Mouse (Mus musculus) gastrocnemius, postnatal 25 days (tissue): ENCODE results near the gene Gm13288. TPM values are rescaled to one million over a fixed set of nuclear protein-coding genes. Genes with fewer than 3 reads are reported as not detected.
A peak's percentile ranks its signal among the peaks of the same experiment; 100 is the strongest.
"Not testable (repeated sequence)": the region's sequence is repeated elsewhere in the genome, so short reads cannot be mapped to it uniquely, and the experiment has no call there.

ENCODE experiments used
- DNase-seq: peaks from one replicate; pipeline ENCODE4 v3.0.0; 2022
- long read RNA-seq, 2 experiments: library from polyadenylated mRNA; stranded (forward); transcript quantifications; one replicate each; pipeline ENCODE4 v2.0.0; 2021
- total RNA-seq, 2 experiments: library from RNA; stranded (reverse); gene quantifications; 1 replicate in 1 of 2; 2 replicates in 1 of 2; pipeline ENCODE4 v1.2.3; 2021

Gene Gm13288
- total RNA-seq, result not detected
- long read RNA-seq, experiment 1, result 0 reads
- long read RNA-seq, experiment 2, result 0 reads

DNA sequence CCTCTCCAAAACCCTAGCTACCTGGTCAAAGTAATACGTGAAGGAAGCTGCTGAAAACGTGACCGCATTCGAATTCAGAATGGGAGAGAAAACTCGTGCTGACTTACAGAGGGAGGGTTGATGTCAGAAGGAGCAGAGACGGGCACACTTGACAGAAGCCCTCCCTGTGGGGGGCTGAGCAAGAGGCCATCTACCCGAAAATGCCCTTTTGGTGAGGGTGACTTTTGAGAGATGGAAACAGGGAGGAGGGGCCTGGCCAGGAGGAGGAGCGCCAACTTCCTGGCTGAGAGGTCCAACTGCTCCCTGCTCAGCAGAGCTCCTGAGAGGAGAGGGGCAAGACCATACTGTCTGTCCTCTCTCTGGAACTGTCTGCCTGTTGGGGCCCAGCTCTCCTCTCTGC, at the start of gene Gm13288:
Gene Gm13288, plus strand, starts transcription at position 301 of the 400 bp plus-strand sequence.
- not testable (repeated sequence) for DNase-seq

DNA sequence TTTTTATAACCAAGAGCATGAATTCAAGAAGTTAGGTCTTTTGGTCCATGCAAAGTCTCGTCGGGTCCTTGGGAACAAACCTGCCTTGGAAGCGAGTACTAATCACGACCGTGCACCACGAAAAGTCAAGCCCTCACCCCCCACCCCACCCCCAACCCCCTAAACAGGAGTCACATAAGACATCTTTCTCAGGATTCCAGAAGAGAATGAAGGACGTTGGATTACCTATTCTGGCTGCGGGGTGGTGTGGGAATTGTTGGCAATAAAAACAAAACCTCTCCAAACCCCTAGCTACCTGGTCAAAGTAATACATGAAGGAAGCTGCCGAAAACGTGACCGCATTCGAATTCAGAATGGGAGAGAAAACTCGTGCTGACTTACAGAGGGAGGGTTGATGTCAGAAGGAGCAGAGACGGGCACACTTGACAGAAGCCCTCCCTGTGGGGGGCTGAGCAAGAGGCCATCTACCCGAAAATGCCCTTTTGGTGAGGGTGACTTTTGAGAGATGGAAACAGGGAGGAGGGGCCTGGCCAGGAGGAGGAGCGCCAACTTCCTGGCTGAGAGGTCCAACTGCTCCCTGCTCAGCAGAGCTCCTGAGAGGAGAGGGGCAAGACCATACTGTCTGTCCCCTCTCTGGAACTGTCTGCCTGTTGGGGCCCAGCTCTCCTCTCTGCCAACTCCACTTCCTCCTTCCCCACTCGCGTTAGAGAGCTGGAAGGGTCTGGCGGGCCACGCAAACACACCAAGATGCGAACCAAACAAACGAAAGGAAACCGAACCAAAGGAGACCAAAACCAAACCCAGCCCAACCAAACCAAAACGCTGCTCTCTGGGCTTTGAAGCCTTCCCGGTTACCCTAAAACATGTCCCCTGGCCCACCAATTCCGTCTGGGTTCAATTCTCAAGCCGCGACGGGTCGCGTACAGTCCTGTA, 48.5 kb upstream of the Gm13288 start:
- DNase-seq, result not testable (repeated sequence)

- peak; percentile 86 for DNase-seq
Observed at GRCm38 (mm10) chr4:88757628-88758031, 47.7 kb upstream of the Gm13288 start.

GRCm38 (mm10) chr4:88758751-88759150, 46.6 kb upstream of the Gm13288 start:
- DNase-seq, result not testable (repeated sequence)

DNA sequence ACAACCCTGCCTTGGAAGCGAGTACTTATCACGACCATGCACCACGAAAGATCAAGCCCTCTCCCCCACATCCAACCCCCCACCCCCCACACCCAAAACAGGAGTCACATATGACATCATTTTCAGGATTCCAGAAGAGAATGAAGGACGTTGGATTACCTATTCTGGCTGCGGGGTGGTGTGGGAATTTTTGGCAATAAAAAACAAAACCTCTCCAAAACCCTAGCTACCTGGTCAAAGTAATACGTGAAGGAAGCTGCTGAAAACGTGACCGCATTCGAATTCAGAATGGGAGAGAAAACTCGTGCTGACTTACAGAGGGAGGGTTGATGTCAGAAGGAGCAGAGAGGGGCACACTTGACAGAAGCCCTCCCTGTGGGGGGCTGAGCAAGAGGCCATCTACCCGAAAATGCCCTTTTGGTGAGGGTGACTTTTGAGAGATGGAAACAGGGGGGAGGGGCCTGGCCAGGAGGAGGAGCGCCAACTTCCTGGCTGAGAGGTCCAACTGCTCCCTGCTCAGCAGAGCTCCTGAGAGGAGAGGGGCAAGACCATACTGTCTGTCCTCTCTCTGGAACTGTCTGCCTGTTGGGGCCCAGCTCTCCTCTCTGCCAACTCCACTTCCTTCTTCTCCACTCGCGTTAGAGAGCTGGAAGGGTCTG, 45.6 kb upstream of the Gm13288 start, which contains the start of gene Gm13283:
Gene Gm13283, plus strand, starts transcription at position 510 of the 659 bp plus-strand sequence.
- DNase-seq, result peak; percentile 36

DNA sequence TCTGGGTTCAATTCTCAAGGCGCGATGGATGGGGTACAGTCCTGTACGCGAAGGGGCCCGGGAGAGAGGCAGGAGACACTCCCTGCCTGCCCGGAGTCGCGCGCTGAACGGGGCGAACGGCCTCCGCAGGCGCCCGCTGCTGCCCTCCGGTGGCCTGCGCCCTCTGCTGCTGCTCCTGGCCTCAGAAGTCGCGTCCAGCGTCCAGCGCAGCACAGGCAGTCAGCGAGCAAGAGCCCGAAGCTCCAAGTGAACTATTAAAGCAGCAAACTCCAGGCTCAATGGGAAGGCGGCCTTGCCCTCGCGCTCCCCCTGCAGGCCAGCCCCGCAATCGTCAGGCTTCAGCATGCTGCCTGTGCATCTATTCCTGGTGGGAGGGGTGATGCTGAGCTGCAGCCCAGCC, 44.9 kb upstream of the Gm13288 start:
- peak; percentile 79 for DNase-seq

DNA sequence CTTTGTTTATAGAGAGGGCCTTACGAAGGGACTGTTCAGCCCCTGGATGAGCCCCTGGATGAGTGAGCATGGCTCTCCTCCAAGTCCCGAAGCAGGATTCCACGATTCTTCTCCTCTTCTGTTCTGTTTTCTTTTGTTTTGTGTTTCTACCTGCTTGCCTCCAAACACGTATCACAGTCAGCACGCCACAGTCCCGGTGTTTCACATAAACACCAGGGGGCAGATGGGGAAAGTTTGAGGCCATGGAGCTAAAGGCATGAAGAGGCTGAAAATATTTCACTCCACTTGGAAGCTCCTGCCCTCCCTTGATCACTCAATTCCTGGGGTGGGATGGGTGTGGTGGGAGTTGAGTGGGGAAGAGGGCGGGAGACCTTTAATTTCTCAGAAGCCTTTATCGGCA, 43.6 kb upstream of the Gm13288 start:
- DNase-seq, result peak; percentile 66

GRCm38 (mm10) chr4:88762341-88762740, 43.0 kb upstream of the Gm13288 start:
- DNase-seq, result not testable (repeated sequence)

- peak; percentile 64 for DNase-seq
Observed at GRCm38 (mm10) chr4:88763384-88764018, 41.8 kb upstream of the Gm13288 start.

DNA sequence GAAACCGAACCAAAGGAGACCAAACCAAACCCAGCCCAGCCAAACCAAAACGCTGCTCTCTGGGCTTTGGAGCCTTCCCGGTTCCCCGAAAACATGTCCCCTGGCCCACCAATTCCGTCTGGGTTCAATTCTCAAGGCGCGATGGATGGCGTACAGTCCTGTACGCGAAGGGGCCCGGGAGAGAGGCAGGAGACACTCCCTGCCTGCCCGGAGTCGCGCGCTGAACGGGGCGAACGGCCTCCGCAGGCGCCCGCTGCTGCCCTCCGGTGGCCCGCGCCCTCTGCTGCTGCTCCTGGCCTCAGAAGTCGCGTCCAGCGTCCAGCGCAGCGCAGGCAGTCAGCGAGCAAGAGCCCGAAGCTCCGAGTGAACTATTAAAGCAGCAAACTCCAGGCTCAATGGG, 31.8 kb upstream of the Gm13288 start, which contains the start of gene Gm13290:
Gene Gm13290, plus strand, starts transcription at position 301 of the 400 bp plus-strand sequence.
- not testable (repeated sequence) for DNase-seq

GRCm38 (mm10) chr4:88776622-88777021, 28.7 kb upstream of the Gm13288 start, which contains the start of gene Gm13289:
TSS of gene Gm13289 (plus strand) at chr4:88776922.
- not testable (repeated sequence) for DNase-seq

DNA sequence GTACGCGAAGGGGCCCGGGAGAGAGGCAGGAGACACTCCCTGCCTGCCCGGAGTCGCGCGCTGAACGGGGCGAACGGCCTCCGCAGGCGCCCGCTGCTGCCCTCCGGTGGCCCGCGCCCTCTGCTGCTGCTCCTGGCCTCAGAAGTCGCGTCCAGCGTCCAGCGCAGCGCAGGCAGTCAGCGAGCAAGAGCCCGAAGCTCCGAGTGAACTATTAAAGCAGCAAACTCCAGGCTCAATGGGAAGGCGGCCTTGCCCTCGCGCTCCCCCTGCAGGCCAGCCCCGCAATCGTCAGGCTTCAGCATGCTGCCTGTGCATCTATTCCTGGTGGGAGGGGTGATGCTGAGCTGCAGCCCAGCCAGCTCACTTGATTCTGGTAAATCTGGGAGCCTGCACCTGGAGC, 25.8 kb upstream of the Gm13288 start, which contains the start of gene Gm13272:
Gene Gm13272, plus strand, starts transcription at position 301 of the 400 bp plus-strand sequence.
- DNase-seq, result not testable (repeated sequence)

- DNase-seq, result not testable (repeated sequence)
Observed at GRCm38 (mm10) chr4:88780320-88780719, 25.0 kb upstream of the Gm13288 start.

DNA sequence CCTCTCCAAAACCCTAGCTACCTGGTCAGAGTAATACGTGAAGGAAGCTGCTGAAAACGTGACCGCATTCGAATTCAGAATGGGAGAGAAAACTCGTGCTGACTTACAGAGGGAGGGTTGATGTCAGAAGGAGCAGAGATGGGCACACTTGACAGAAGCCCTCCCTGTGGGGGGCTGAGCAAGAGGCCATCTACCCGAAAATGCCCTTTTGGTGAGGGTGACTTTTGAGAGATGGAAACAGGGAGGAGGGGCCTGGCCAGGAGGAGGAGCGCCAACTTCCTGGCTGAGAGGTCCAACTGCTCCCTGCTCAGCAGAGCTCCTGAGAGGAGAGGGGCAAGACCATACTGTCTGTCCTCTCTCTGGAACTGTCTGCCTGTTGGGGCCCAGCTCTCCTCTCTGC, 23.5 kb upstream of the Gm13288 start, which contains the start of gene Ifnz:
Gene Ifnz, plus strand, starts transcription at position 301 of the 400 bp plus-strand sequence.
- not testable (repeated sequence) for DNase-seq

- not testable (repeated sequence) for DNase-seq
Observed at GRCm38 (mm10) chr4:88782335-88782734, 23.0 kb upstream of the Gm13288 start.

DNA sequence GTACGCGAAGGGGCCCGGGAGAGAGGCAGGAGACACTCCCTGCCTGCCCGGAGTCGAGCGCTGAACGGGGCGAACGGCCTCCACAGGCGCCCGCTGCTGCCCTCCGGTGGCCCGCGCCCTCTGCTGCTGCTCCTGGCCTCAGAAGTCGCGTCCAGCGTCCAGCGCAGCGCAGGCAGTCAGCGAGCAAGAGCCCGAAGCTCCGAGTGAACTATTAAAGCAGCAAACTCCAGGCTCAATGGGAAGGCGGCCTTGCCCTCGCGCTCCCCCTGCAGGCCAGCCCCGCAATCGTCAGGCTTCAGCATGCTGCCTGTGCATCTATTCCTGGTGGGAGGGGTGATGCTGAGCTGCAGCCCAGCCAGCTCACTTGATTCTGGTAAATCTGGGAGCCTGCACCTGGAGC, 19.9 kb upstream of the Gm13288 start, which contains the start of gene Gm13276:
Gene Gm13276, plus strand, starts transcription at position 301 of the 400 bp plus-strand sequence.
- DNase-seq, result not testable (repeated sequence)

GRCm38 (mm10) chr4:88788402-88788801, 16.9 kb upstream of the Gm13288 start, which contains the start of gene Gm13277:
TSS of gene Gm13277 (plus strand) at chr4:88788632.
- DNase-seq, result peak; percentile 68

DNA sequence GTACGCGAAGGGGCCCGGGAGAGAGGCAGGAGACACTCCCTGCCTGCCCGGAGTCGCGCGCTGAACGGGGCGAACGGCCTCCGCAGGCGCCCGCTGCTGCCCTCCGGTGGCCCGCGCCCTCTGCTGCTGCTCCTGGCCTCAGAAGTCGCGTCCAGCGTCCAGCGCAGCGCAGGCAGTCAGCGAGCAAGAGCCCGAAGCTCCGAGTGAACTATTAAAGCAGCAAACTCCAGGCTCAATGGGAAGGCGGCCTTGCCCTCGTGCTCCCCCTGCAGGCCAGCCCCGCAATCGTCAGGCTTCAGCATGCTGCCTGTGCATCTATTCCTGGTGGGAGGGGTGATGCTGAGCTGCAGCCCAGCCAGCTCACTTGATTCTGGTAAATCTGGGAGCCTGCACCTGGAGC, 14.1 kb upstream of the Gm13288 start, which contains the start of gene Gm13278:
Gene Gm13278, plus strand, starts transcription at position 301 of the 400 bp plus-strand sequence.
- DNase-seq, result not testable (repeated sequence)

GRCm38 (mm10) chr4:88793936-88794675, 11.2 kb upstream of the Gm13288 start, which contains the start of gene Gm13275:
TSS of gene Gm13275 (plus strand) at chr4:88794487.
- peak; percentile 39 for DNase-seq

GRCm38 (mm10) chr4:88797097-88797496, 8.2 kb upstream of the Gm13288 start, which contains the start of gene Gm13279:
TSS of gene Gm13279 (plus strand) at chr4:88797397.
- not testable (repeated sequence) for DNase-seq

DNA sequence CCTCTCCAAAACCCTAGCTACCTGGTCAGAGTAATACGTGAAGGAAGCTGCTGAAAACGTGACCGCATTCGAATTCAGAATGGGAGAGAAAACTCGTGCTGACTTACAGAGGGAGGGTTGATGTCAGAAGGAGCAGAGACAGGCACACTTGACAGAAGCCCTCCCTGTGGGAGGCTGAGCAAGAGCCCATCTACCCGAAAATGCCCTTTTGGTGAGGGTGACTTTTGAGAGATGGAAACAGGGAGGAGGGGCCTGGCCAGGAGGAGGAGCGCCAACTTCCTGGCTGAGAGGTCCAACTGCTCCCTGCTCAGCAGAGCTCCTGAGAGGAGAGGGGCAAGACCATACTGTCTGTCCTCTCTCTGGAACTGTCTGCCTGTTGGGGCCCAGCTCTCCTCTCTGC, 6.0 kb upstream of the Gm13288 start, which contains the start of gene Gm13285:
Gene Gm13285, plus strand, starts transcription at position 301 of the 400 bp plus-strand sequence.
- DNase-seq, result not testable (repeated sequence)
